Mouse (Mus musculus) MEL (cell line): Measurements from ENCODE around the gene Irf2bp2.

Experiments
- CTCF ChIP-seq, 3 experiments: IDR thresholded peaks in 2 of 3; conservative IDR thresholded peaks in 1 of 3; 2 replicates each; pipeline ENCODE4 v1.5.1; 2011 to 2012; ENCODE audit warnings: low read length in 3 of 3, low read depth in 2 of 3, mild to moderate bottlenecking in 2 of 3, improper control_type of control experiment in 1 of 3, inconsistent platforms in 1 of 3, mixed read lengths in 1 of 3, moderate library complexity in 1 of 3; ENCODE audit not compliant: control insufficient read depth in 1 of 3, insufficient read depth in 1 of 3, poor library complexity in 1 of 3, severe bottlenecking in 1 of 3
- ELF1 ChIP-seq: IDR thresholded peaks from 2 replicates; pipeline ENCODE4 v1.6.1; 2014; ENCODE audit warnings: low read depth, mild to moderate bottlenecking, inconsistent platforms, low read length, improper control_type of control experiment, moderate library complexity
- GATA1 ChIP-seq: IDR thresholded peaks from 2 replicates; pipeline ENCODE4 v1.6.1; 2011; ENCODE audit warnings: low read depth, low read length, improper control_type of control experiment
- MYC ChIP-seq: IDR thresholded peaks from 2 replicates; pipeline ENCODE4 v1.6.1; 2011; ENCODE audit warnings: low read depth, mild to moderate bottlenecking, low read length, improper control_type of control experiment, moderate library complexity
- POLR2A ChIP-seq, 2 experiments: IDR thresholded peaks; 2 replicates each; pipeline ENCODE4 v1.6.1; 2011 to 2012; ENCODE audit warnings: low read length in 2 of 2, mild to moderate bottlenecking in 2 of 2, control low read depth in 1 of 2, improper control_type of control experiment in 1 of 2, low read depth in 1 of 2, moderate library complexity in 1 of 2; ENCODE audit not compliant: control insufficient read depth in 1 of 2, insufficient read depth in 1 of 2, poor library complexity in 1 of 2
- POLR2AphosphoS5 ChIP-seq: IDR thresholded peaks from 2 replicates; pipeline ENCODE4 v1.6.1; 2012; ENCODE audit warnings: low read depth, borderline replicate concordance, mild to moderate bottlenecking, inconsistent platforms, low read length, moderate library complexity, mixed read lengths
- TAL1 ChIP-seq: IDR thresholded peaks from 2 replicates; pipeline ENCODE4 v1.6.1; 2012; ENCODE audit warnings: mild to moderate bottlenecking, inconsistent platforms, low read length, moderate library complexity, mixed read lengths
- USF1 ChIP-seq: IDR thresholded peaks from 2 replicates; pipeline ENCODE4 v1.6.1; 2014; ENCODE audit warnings: low read depth, mild to moderate bottlenecking, inconsistent platforms, low read length, improper control_type of control experiment, moderate library complexity

DNA sequence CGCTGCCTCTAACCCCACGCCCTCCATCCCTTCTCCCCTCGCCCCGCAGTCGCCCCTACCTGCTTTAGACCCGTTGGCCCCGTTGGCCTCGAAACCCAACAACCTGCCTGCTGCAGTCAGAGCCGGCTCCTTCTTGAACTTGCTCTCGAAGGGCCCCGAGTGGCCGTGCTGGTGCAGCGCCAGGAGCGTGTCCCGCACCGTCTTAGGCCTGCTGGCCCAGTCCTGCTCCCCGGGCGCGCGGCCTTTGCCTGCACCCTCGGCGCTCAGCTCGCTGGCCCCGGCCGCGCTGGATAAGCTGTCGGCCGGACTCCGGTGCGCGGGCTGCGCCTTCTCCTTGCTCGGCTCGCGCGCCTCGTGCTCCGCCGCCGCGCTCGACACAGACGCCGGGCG is 1.4 kb downstream of the Irf2bp2 start:
- TF ChIP-seq GATA1 (no peak), CTCF (IDR thresholded peaks at IDR 0.05 in 2 of 3, conservative IDR thresholded peaks at IDR 0.05 in 1 of 3; ENCODE audit: control insufficient read depth in 1 of 3, insufficient read depth in 1 of 3, low read depth in 2 of 3, low read length in 3 of 3, poor library complexity in 1 of 3, severe bottlenecking in 1 of 3) (no peak), MYC (no peak), POLR2AphosphoS5 (no peak), TAL1 (no peak), ELF1 (no peak), POLR2A (IDR thresholded peaks at IDR 0.05; ENCODE audit: control insufficient read depth in 1 of 2, insufficient read depth in 1 of 2, low read depth in 1 of 2, low read length in 2 of 2, poor library complexity in 1 of 2) (no peak; a peak in 1 of 4 replicates), USF1 (no peak)
